Mouse (Mus musculus) midbrain, postnatal 0 days (tissue): Measurements from ENCODE around the gene Gpc6. TPM values are rescaled to one million over a fixed set of nuclear protein-coding genes. Genes with fewer than 3 reads are reported as not detected.
A peak's percentile ranks its signal among the peaks of the same experiment; 100 is the strongest.

Experiments
- ATAC-seq: fragments of 200-750 bp; cut with Nextera tagmentation; 2 replicates; pipeline ENCODE4 v1.8.0; 2017; ENCODE audit warnings: moderate number of reproducible peaks, mild to moderate bottlenecking, moderate TSS enrichment, moderate library complexity; ENCODE audit not compliant: low FRiP score
- DNase-seq: peaks from one replicate; pipeline ENCODE4 v3.0.0-alpha.2; 2015; ENCODE audit warnings: low spot score
- H3K27ac ChIP-seq: fragments of 300-500 bp; sonication (generic); 2 replicates; pipeline ENCODE4 v1.5.1; 2014; ENCODE audit warnings: low read depth, mild to moderate bottlenecking, low read length, mixed read lengths
- H3K27me3 ChIP-seq: fragments of 300-500 bp; sonication (generic); 2 replicates; pipeline ENCODE4 v1.6.1; 2014; ENCODE audit warnings: low read length, control low read depth, mixed read lengths; ENCODE audit not compliant: insufficient read depth
- H3K36me3 ChIP-seq: fragments of 300-500 bp; sonication (generic); 2 replicates; pipeline ENCODE4 v1.6.1; 2014; ENCODE audit warnings: low read length, control low read depth, mixed read lengths; ENCODE audit not compliant: insufficient read depth
- H3K4me1 ChIP-seq: fragments of 300-500 bp; sonication (generic); 2 replicates; pipeline ENCODE4 v1.6.1; 2014; ENCODE audit warnings: mild to moderate bottlenecking, control low read depth, antibody characterized with exemption, low read length, mixed read lengths; ENCODE audit not compliant: insufficient read depth
- H3K4me2 ChIP-seq: fragments of 300-500 bp; sonication (generic); 2 replicates; pipeline ENCODE4 v1.6.1; 2014; ENCODE audit warnings: low read depth, mild to moderate bottlenecking, low read length, mixed read lengths; ENCODE audit not compliant: poor library complexity, severe bottlenecking
- H3K4me3 ChIP-seq: fragments of 300-500 bp; sonication (generic); 2 replicates; pipeline ENCODE4 v1.5.1; 2014; ENCODE audit warnings: low read depth, mild to moderate bottlenecking, low read length, moderate library complexity
- H3K9ac ChIP-seq: fragments of 300-500 bp; sonication (generic); replicated peaks from 2 replicates; pipeline ENCODE4 v1.6.1; 2014; ENCODE audit warnings: mild to moderate bottlenecking, low read length, moderate library complexity, mixed read lengths; ENCODE audit not compliant: poor library complexity, severe bottlenecking
- H3K9me3 ChIP-seq: fragments of 300-500 bp; sonication (generic); 2 replicates; pipeline ENCODE4 v1.6.1; 2016; ENCODE audit warnings: low read length, control low read depth
- CTCF ChIP-seq: IDR thresholded peaks from 2 replicates; pipeline ENCODE4 v1.5.1; 2016; ENCODE audit warnings: antibody characterized with exemption, mild to moderate bottlenecking
- WGBS: fragments of 180-500 bp; shearing (Covaris S2); extraction: QIAGEN DNeasy Blood & Tissue Kit; methylation state at CpG from one replicate; pipeline ENCODE4 v1.1.7; 2014; 5-methylcytosine and 5-hydroxymethylcytosine counted together
- polyA plus RNA-seq: library from polyadenylated mRNA; unstranded; fragments of >200 nt; fragmentation: Nextera tagmentation; extraction: Ambion mirVana; gene quantifications from 2 replicates; pipeline ENCODE4 v1.2.1, GENCODE M21; 2015
- total RNA-seq: library from RNA; depleted of rRNA; stranded (reverse); fragments of >200 nt; gene quantifications from 2 replicates; pipeline ENCODE4 v1.2.3, GENCODE M21; 2014

Gpc6 gene
- total and polyA plus RNA-seq, 2 experiments from 2014 or later: 19.3 to 20.3 TPM

DNA sequence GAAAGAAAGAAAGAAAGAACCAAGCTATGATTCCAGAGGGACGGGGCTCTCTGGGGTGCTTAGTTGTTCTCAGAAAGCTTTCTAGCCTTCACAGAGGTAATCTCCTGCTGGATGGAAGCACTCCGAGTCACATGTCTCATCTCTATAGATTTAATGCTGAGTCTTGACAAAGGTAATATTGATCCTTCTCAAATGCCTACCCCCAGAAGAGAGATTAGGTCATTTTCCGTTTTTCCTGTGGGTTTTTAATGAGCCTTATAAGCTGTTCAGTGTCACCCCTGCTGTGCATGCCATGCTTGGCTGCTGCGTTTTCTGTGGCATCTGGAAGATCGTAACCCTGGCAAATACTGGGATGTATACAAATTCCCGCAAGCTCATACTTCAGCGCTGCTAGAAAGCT is 527.0 kb downstream of the Gpc6 start:
- DNase-seq (no peak), ATAC-seq (no peak)
- no peaks in the 10 kb centered on the region for H3K27me3 ChIP-seq
- peak overlapping the region; percentile 25 for H3K4me2 ChIP-seq
- no peaks in the 10 kb centered on the region for H3K9me3 ChIP-seq
- no peak for TF ChIP-seq CTCF
- no peak overlapping the region for H3K27ac ChIP-seq
- H3K36me3 ChIP-seq: no peaks in the 10 kb centered on the region
- WGBS: 29% methylated on average over 7 of the region's 7 CpGs
- H3K4me3 ChIP-seq: no peak overlapping the region; the same call in 1 of the 2 replicates
- no peaks in the 10 kb centered on the region for H3K4me1 ChIP-seq
- no peak overlapping the region for H3K9ac ChIP-seq

DNA sequence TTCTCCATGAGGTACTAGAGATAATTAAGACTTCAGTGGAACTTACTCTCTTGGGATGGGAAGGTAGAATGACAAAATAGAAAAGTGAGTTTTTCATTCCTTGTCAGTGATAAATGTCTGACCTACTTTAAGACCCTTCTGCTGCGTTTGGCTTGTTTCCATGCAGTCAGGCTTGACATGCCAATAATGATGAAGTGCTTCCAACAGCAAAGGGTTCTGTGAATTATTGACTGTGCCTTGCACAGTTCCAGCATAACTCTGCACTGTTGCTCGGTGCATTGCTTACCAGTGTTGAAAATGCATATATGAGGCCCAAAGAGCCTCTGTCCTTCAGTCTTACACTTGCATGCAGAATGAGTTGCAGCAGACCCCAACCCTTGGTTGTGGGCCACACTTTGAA is 548.3 kb downstream of the Gpc6 start:
- H3K4me2 ChIP-seq: no peak overlapping the region
- no peaks in the 10 kb centered on the region for H3K27me3 ChIP-seq
- 80% methylated on average over 2 of the region's 2 CpGs for WGBS
- TF ChIP-seq CTCF: no peak
- no peak overlapping the region for H3K27ac ChIP-seq
- peak; percentile 19 for DNase-seq
- no peak overlapping the region for H3K4me3 ChIP-seq
- H3K36me3 ChIP-seq: no peaks in the 10 kb centered on the region
- no peak overlapping the region for H3K9ac ChIP-seq
- H3K9me3 ChIP-seq: no peaks in the 10 kb centered on the region
- no peaks in the 10 kb centered on the region for H3K4me1 ChIP-seq
- ATAC-seq: no peak

DNA sequence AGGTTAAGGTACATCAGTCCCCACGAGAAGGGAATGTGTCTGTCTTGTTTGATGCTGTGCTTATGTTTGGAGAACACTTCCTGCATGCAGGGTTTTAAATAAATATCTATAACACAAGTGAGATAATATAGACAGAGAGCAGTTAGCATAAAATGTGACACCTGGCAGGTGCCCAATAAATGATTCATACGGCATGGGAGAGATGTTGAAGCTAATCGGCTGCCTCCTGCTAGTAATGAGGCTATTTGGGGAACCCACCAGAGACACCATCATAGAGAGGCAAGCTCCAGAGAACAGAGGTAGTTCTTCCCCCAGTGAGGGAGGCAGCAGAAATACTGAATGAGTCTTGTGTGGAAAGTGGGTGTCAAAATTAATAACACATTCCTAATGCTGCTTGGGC is 553.8 kb downstream of the Gpc6 start:
- no peak for ATAC-seq
- Histone ChIP-seq H3K27ac (no peak overlapping the region), H3K4me2 (no peak overlapping the region), H3K27me3 (no peaks in the 10 kb centered on the region), H3K9me3 (no peaks in the 10 kb centered on the region), H3K4me3 (no peak overlapping the region), H3K36me3 (no peaks in the 10 kb centered on the region), H3K9ac (no peak overlapping the region), H3K4me1 (no peaks in the 10 kb centered on the region)
- TF ChIP-seq CTCF: no peak
- 50% methylated on average over 3 of the region's 3 CpGs for WGBS
- no peak for DNase-seq

DNA sequence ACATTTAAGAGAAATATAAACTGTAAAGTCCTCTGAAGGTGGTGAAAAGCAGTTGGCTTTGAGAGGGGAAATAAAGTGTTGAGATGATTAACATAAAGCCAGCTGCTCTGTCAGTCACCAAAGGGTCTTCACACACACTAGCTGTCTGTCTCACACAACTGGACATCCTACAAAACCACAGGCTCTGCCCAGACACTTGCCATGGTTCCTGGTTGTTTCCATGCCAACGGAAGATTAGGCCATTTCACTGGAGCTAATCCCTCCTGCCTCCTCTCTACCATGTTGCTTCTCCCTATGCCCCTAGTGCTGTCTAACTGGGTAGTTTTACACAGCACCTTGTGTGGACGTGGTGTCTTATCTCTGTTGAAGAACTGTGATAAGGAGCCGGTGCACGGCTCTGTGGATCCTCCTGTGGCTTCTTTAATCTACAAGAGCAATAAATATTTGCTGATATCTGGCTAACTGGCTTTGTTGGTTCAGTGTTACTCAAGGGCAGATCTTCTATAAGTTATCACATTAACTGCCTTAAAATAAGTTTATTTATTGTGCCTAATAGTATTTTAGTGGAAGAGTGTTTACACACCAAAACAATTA is 562.1 kb downstream of the Gpc6 start:
- H3K27ac ChIP-seq: no peak overlapping the region
- H3K9ac ChIP-seq: no peak overlapping the region
- no peaks in the 10 kb centered on the region for H3K36me3 ChIP-seq
- ATAC-seq (peak; percentile 60; the same call in 1 of the 2 replicates), DNase-seq (peak; percentile 28)
- no peaks in the 10 kb centered on the region for H3K27me3 ChIP-seq
- H3K4me2 ChIP-seq: no peak overlapping the region
- H3K4me3 ChIP-seq: no peak overlapping the region
- H3K4me1 ChIP-seq: no peaks in the 10 kb centered on the region
- WGBS: 34% methylated on average over 4 of the region's 4 CpGs
- TF ChIP-seq CTCF: no peak
- H3K9me3 ChIP-seq: no peaks in the 10 kb centered on the region

DNA sequence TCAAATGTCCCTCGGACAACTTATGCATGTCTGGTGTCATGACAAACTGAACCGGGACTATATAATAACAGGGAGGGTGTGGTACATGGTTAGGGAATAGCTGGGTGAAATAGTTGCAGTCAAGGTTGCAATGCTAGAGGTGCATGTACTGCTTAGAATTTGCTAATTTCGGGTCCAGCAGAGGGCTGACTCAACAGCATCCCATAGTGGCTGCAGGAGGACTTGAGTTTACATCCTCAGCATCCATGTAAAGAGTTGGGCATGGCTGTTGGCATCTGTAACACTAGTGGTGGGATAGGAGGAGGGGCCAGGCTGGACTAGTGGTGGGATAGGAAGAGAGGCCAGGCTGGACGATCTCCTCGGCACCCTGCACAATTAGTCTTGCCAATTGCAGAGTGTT is 565.4 kb downstream of the Gpc6 start:
- TF ChIP-seq CTCF: peak; percentile 52
- Histone ChIP-seq H3K4me3 (no peak overlapping the region), H3K4me2 (no peak overlapping the region), H3K27me3 (no peaks in the 10 kb centered on the region), H3K9me3 (no peaks in the 10 kb centered on the region), H3K36me3 (no peaks in the 10 kb centered on the region), H3K4me1 (no peaks in the 10 kb centered on the region), H3K9ac (no peak overlapping the region), H3K27ac (no peak overlapping the region)
- 72% methylated on average over 5 of the region's 5 CpGs for WGBS
- DNase-seq (no peak), ATAC-seq (no peak)

DNA sequence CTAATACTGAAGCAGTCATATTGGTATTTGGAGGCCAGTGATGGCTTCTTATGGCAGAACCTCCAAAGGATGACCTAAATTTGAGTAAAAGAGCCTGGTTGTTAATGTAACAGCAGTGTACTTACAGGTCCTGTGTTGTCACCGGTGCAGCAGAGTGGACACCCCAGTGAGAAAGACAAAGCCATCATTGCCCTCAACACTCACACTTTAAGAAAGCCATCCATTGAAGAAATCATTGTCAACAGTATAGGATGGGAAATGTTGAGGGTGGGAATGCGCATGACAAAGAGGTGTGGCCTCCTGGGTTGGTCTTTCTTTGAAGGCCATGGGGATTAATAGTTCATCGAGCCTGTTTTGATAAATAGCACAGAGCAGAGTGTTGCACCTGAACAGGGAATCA is 570.0 kb downstream of the Gpc6 start:
- no peaks in the 10 kb centered on the region for H3K27me3 ChIP-seq
- H3K9me3 ChIP-seq: no peaks in the 10 kb centered on the region
- H3K4me2 ChIP-seq: no peak overlapping the region
- H3K4me1 ChIP-seq: no peaks in the 10 kb centered on the region
- no peak overlapping the region for H3K4me3 ChIP-seq
- no peak for TF ChIP-seq CTCF
- H3K9ac ChIP-seq: no peak overlapping the region
- no peaks in the 10 kb centered on the region for H3K36me3 ChIP-seq
- DNase-seq (no peak), ATAC-seq (no peak)
- H3K27ac ChIP-seq: no peak overlapping the region
- WGBS: 71% methylated on average over 3 of the region's 3 CpGs
